Mouse (Mus musculus): ENCODE results near the gene Zfp263. TPM values are rescaled to one million over a fixed set of nuclear protein-coding genes. Genes with fewer than 3 reads are reported as not detected.

Zfp263 gene
- polyA plus RNA-seq (2012; rRNA removed): 9.8 and 10.0 TPM in 2 replicates

DNA sequence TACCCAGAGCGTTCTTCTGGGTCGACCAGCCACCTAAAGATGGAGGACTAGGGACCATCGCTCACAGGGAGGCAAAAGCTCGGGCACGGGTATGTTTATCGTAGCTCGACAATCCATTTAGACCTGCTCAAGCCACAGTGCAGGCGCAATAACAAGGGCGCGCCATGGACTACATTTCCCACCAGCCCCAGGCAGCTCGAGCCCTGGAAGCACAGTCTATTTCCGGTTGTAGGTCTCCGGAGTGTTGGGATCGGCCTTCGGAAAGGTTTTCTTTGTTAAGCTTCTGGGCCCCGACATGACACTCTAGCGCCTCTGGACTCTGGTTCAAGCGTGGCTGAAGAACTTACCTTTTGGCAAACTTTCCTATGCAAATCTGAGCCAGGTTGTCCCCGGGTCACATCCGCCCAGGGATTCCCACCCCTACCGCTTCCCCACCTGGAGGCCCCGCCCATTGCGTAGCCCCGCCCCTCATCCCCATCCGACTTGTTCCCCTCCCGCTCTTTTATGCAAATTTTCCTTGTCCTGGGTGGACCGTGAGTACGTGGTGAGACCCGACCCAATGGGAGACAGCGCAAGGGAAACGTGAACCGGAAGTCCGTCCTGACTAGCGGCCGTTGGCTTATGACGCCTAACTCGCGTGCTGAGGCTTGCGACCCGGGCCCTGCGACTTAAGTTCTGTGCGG, at the start of gene Zfp263:
Gene Zfp263 (plus strand): TSS at position 591 of the 683 bp plus-strand sequence.

DNA sequence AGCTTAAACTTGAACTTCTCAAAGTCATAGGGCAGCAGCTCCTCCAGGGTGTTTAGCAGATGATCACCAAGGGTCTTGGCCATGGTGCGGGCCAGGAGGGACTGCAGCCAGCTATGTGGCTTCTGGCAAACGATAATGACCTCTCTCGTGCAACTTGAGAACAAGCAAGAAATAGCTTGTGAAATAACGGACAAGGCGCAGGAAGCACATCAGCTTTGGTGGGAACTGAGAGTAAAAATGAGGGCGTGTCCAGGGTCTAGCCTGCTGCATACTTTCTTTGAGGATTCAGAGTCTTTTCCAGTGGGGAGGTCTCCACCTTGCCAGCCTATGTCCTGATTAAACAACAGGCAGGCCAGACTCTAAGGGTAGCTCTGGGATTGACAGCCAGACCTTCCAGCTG, 25.9 kb upstream of the Zfp263 start, which contains the start of gene Mefv:
Gene Mefv (minus strand): TSS at position 118 of the 400 bp plus-strand sequence.

Other genes starting within 250 kb of the Zfp263 start
- not detected in 2 replicates for gene Olfr161, start 153.1 kb upstream of the Zfp263 start, polyA plus RNA-seq (2012; rRNA removed)
- gene Mefv, start 26.0 kb upstream of the Zfp263 start, polyA plus RNA-seq (2012; rRNA removed): 0.09 and 0.13 TPM in 2 replicates
- gene Olfr15, start 86.8 kb downstream of the Zfp263 start, polyA plus RNA-seq (2012; rRNA removed): not detected in 2 replicates
- gene Zfp174, start 103.2 kb downstream of the Zfp263 start, polyA plus RNA-seq (2012; rRNA removed): 1.4 and 2.0 TPM in 2 replicates
- gene Naa60, start 128.3 kb downstream of the Zfp263 start, polyA plus RNA-seq (2012; rRNA removed): 56.7 and 67.1 TPM in 2 replicates
- 2.3 and 2.6 TPM in 2 replicates for gene Zfp597, start 140.5 kb downstream of the Zfp263 start, polyA plus RNA-seq (2012; rRNA removed)
- gene Gm20695, start 140.6 kb downstream of the Zfp263 start, polyA plus RNA-seq (2012; rRNA removed): not detected in 2 replicates
- gene 1700037C18Rik, start 164.6 kb downstream of the Zfp263 start, polyA plus RNA-seq (2012; rRNA removed): 18.9 and 19.0 TPM in 2 replicates
- gene Cluap1, start 164.7 kb downstream of the Zfp263 start, polyA plus RNA-seq (2012; rRNA removed): 7.5 and 10.2 TPM in 2 replicates
- gene Nlrc3, start 232.5 kb downstream of the Zfp263 start, polyA plus RNA-seq (2012; rRNA removed): 6.5 and 8.0 TPM in 2 replicates